Mouse (Mus musculus): ENCODE results near the gene R3hdm2. TPM values are rescaled to one million over a fixed set of nuclear protein-coding genes. Genes with fewer than 3 reads are reported as not detected.

R3hdm2 gene
- polyA plus RNA-seq, 1 experiment: 31.0 TPM

GRCm38 (mm10) chr10:127471281-127471988 is 91.3 kb downstream of the R3hdm2 start:
- no peaks in the 10 kb centered on the region for H3K79me2 ChIP-seq (ENCODE audit: control insufficient read depth, insufficient read depth)
- no peak overlapping the region for H3ac ChIP-seq (ENCODE audit: control insufficient read depth, insufficient read length, low read depth)
- no peaks in the 10 kb centered on the region for H3K27me3 ChIP-seq (ENCODE audit: control insufficient read depth, insufficient read depth, insufficient read length)
- peaks cover 24% of the 10 kb centered on the region for H3K36me3 ChIP-seq (ENCODE audit: control insufficient read depth, insufficient read depth)
- TF ChIP-seq CEBPB (IDR thresholded peaks at IDR 0.05; ENCODE audit: low read depth): no peak
- TF ChIP-seq MYOD1 (IDR thresholded peaks at IDR 0.05; ENCODE audit: control insufficient read depth, insufficient read length, low read depth): no peak
- TF ChIP-seq USF1 (IDR thresholded peaks at IDR 0.05; ENCODE audit: low read depth): no peak
- TF ChIP-seq CTCF (IDR thresholded peaks at IDR 0.05; ENCODE audit: control insufficient read depth, insufficient read depth, insufficient read length): no peak
- TF ChIP-seq MYOG (IDR thresholded peaks at IDR 0.05; ENCODE audit: control insufficient read depth, extremely low read depth, insufficient read length): no peak
- H3K79me3 ChIP-seq (ENCODE audit: low read depth): no peaks in the 10 kb centered on the region
- H3K4me3 ChIP-seq (ENCODE audit: insufficient read depth, poor library complexity, severe bottlenecking): no peak overlapping the region

GRCm38 (mm10) chr10:127472722-127473121 is 92.6 kb downstream of the R3hdm2 start:
- H3K36me3 ChIP-seq (ENCODE audit: control insufficient read depth, insufficient read depth): peaks cover 22% of the 10 kb centered on the region
- no peaks in the 10 kb centered on the region for H3K27me3 ChIP-seq (ENCODE audit: control insufficient read depth, insufficient read depth, insufficient read length)
- no peaks in the 10 kb centered on the region for H3K79me2 ChIP-seq (ENCODE audit: control insufficient read depth, insufficient read depth)
- TF ChIP-seq CTCF (IDR thresholded peaks at IDR 0.05; ENCODE audit: control insufficient read depth, insufficient read depth, insufficient read length) (no peak), FOSL1 (IDR thresholded peaks at IDR 0.05; ENCODE audit: insufficient read depth, low read length, poor library complexity, severe bottlenecking) (no peak), CEBPB (IDR thresholded peaks at IDR 0.05; ENCODE audit: low read depth) (no peak), MAX (IDR thresholded peaks at IDR 0.05) (no peak), MYOG (IDR thresholded peaks at IDR 0.05; ENCODE audit: control insufficient read depth, extremely low read depth, insufficient read length) (no peak), MYOD1 (IDR thresholded peaks at IDR 0.05; ENCODE audit: control insufficient read depth, insufficient read length, low read depth) (no peak), USF1 (IDR thresholded peaks at IDR 0.05; ENCODE audit: low read depth) (no peak)
- no peak overlapping the region for H3ac ChIP-seq (ENCODE audit: control insufficient read depth, insufficient read length, low read depth)
- no peak overlapping the region for H3K4me3 ChIP-seq (ENCODE audit: insufficient read depth, poor library complexity, severe bottlenecking)
- H3K79me3 ChIP-seq (ENCODE audit: low read depth): no peaks in the 10 kb centered on the region

- TF ChIP-seq USF1 (IDR thresholded peaks at IDR 0.05; ENCODE audit: low read depth) (no peak), MYOG (IDR thresholded peaks at IDR 0.05; ENCODE audit: control insufficient read depth, extremely low read depth, insufficient read length) (no peak), CTCF (IDR thresholded peaks at IDR 0.05; ENCODE audit: control insufficient read depth, insufficient read depth, insufficient read length) (no peak), MYOD1 (IDR thresholded peaks at IDR 0.05; ENCODE audit: control insufficient read depth, insufficient read length, low read depth) (no peak), MAX (IDR thresholded peaks at IDR 0.05) (no peak), FOSL1 (IDR thresholded peaks at IDR 0.05; ENCODE audit: insufficient read depth, low read length, poor library complexity, severe bottlenecking) (no peak), CEBPB (IDR thresholded peaks at IDR 0.05; ENCODE audit: low read depth) (no peak)
- no peak overlapping the region for H3ac ChIP-seq (ENCODE audit: control insufficient read depth, insufficient read length, low read depth)
- no peaks in the 10 kb centered on the region for H3K27me3 ChIP-seq (ENCODE audit: control insufficient read depth, insufficient read depth, insufficient read length)
- peaks cover 22% of the 10 kb centered on the region for H3K36me3 ChIP-seq (ENCODE audit: control insufficient read depth, insufficient read depth)
- no peaks in the 10 kb centered on the region for H3K79me2 ChIP-seq (ENCODE audit: control insufficient read depth, insufficient read depth)
- H3K79me3 ChIP-seq (ENCODE audit: low read depth): no peaks in the 10 kb centered on the region
- no peak overlapping the region for H3K4me3 ChIP-seq (ENCODE audit: insufficient read depth, poor library complexity, severe bottlenecking)
Measured at GRCm38 (mm10) chr10:127475175-127475574, 95.0 kb downstream of the R3hdm2 start.

GRCm38 (mm10) chr10:127476541-127476940 is 96.4 kb downstream of the R3hdm2 start:
- H3K79me3 ChIP-seq (ENCODE audit: low read depth): no peaks in the 10 kb centered on the region
- no peak overlapping the region for H3K4me3 ChIP-seq (ENCODE audit: insufficient read depth, poor library complexity, severe bottlenecking)
- TF ChIP-seq FOSL1 (IDR thresholded peaks at IDR 0.05; ENCODE audit: insufficient read depth, low read length, poor library complexity, severe bottlenecking) (no peak), MYOG (IDR thresholded peaks at IDR 0.05; ENCODE audit: control insufficient read depth, extremely low read depth, insufficient read length) (no peak), USF1 (IDR thresholded peaks at IDR 0.05; ENCODE audit: low read depth) (no peak), MAX (IDR thresholded peaks at IDR 0.05) (no peak), CEBPB (IDR thresholded peaks at IDR 0.05; ENCODE audit: low read depth) (no peak), MYOD1 (IDR thresholded peaks at IDR 0.05; ENCODE audit: control insufficient read depth, insufficient read length, low read depth) (no peak), CTCF (IDR thresholded peaks at IDR 0.05; ENCODE audit: control insufficient read depth, insufficient read depth, insufficient read length) (no peak)
- H3K79me2 ChIP-seq (ENCODE audit: control insufficient read depth, insufficient read depth): no peaks in the 10 kb centered on the region
- H3K36me3 ChIP-seq (ENCODE audit: control insufficient read depth, insufficient read depth): peaks cover 22% of the 10 kb centered on the region
- H3K27me3 ChIP-seq (ENCODE audit: control insufficient read depth, insufficient read depth, insufficient read length): no peaks in the 10 kb centered on the region
- no peak overlapping the region for H3ac ChIP-seq (ENCODE audit: control insufficient read depth, insufficient read length, low read depth)

GRCm38 (mm10) chr10:127477301-127477700 is 97.2 kb downstream of the R3hdm2 start:
- peaks cover 22% of the 10 kb centered on the region for H3K36me3 ChIP-seq (ENCODE audit: control insufficient read depth, insufficient read depth)
- no peaks in the 10 kb centered on the region for H3K79me3 ChIP-seq (ENCODE audit: low read depth)
- no peaks in the 10 kb centered on the region for H3K79me2 ChIP-seq (ENCODE audit: control insufficient read depth, insufficient read depth)
- no peaks in the 10 kb centered on the region for H3K27me3 ChIP-seq (ENCODE audit: control insufficient read depth, insufficient read depth, insufficient read length)
- no peak overlapping the region for H3ac ChIP-seq (ENCODE audit: control insufficient read depth, insufficient read length, low read depth)
- TF ChIP-seq CEBPB (IDR thresholded peaks at IDR 0.05; ENCODE audit: low read depth): no peak
- TF ChIP-seq USF1 (IDR thresholded peaks at IDR 0.05; ENCODE audit: low read depth): no peak
- TF ChIP-seq CTCF (IDR thresholded peaks at IDR 0.05; ENCODE audit: control insufficient read depth, insufficient read depth, insufficient read length): no peak
- TF ChIP-seq MYOD1 (IDR thresholded peaks at IDR 0.05; ENCODE audit: control insufficient read depth, insufficient read length, low read depth): no peak
- no peak for TF ChIP-seq FOSL1 (IDR thresholded peaks at IDR 0.05; ENCODE audit: insufficient read depth, low read length, poor library complexity, severe bottlenecking)
- TF ChIP-seq MYOG (IDR thresholded peaks at IDR 0.05; ENCODE audit: control insufficient read depth, extremely low read depth, insufficient read length): no peak
- no peak for TF ChIP-seq MAX (IDR thresholded peaks at IDR 0.05)
- H3K4me3 ChIP-seq (ENCODE audit: insufficient read depth, poor library complexity, severe bottlenecking): no peak overlapping the region

Measured in C2C12 (cell line).